Mouse (Mus musculus): ENCODE measurements around the gene Ube2z.

GRCm38 (mm10) chr11:96030571-96030970 lies 34.6 kb downstream of the Ube2z start:
- TF ChIP-seq CTCF (IDR thresholded peaks at IDR 0.05; ENCODE audit: low read depth) (no peak), EP300 (IDR thresholded peaks at IDR 0.05; ENCODE audit: low read depth) (no peak)

Measured in liver, embryonic 14.5 days (tissue).